Mouse (Mus musculus) left cerebral cortex, postnatal 25 days (tissue): Measurements from ENCODE around the gene Arhgdia. TPM values are rescaled to one million over a fixed set of nuclear protein-coding genes. Genes with fewer than 3 reads are reported as not detected.
A peak's percentile ranks its signal among the peaks of the same experiment; 100 is the strongest.

ENCODE experiments used
- DNase-seq, 2 experiments: peaks; one replicate each; pipeline ENCODE4 v3.0.0; 2022; ENCODE audit warnings: low spot score in 2 of 2, mixed read lengths in 1 of 2
- intact Hi-C: fragments of 180-260 bp; cut with DNase I; formaldehyde crosslinking; loops from one replicate; pipeline ENCODE4 v1.15.1; 2025
- total RNA-seq, 2 experiments: library from RNA; stranded (reverse); gene quantifications; 2 replicates each; pipeline ENCODE4 v1.2.3; 2021

The Arhgdia gene
- total RNA-seq: 100 to 1,000 TPM; 340 to 344 TPM

DNA sequence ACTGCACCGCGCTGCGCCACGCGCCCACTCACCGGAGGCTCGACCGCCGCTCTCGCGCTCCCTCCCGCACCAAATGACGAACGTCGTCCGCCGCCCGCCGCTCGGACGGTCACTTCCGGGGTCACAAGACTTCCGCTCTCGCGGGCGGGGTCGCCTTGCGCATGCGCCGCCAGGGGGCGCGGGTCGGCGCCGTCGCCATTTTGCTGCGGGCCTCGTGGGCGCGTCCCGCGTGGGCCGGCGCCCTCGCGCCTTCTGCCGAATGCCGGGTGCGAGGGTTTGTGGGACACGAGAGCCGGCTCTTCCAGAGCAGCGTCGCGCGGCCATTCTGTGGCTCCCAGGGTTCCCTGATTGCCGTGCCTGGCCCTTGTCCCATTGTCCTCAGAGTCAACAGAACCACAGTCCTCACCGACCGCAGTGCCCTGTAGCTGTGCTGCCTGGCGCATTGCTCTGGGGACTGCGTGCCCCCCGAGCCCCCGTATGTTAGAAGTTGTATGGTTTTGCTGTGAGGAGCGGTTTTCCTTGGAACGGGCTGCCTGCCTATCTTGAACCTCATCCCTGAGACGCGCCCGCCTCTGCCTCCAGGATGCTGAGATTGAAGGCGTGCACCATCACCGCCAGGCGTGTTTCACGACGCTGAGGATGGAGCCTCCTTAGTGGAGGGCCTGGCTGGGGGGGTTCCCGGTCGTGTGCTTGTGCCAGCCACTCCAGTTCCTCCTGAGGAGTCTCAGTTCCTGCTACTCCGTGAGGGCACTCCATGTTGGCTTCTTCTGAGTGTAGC is at the start of gene Arhgdia:
Arhgdia (minus strand) TSS at position 135 of the 778 bp plus-strand sequence.
- peak; percentile 90 to 92 for DNase-seq
- intact Hi-C loops: loop anchor here (1.0 to 2.0 kb wide), 3 partner anchors 8 to 131 kb away; partner anchors contain the start of genes Cenpx, Lrrc45 and P4hb

DNA sequence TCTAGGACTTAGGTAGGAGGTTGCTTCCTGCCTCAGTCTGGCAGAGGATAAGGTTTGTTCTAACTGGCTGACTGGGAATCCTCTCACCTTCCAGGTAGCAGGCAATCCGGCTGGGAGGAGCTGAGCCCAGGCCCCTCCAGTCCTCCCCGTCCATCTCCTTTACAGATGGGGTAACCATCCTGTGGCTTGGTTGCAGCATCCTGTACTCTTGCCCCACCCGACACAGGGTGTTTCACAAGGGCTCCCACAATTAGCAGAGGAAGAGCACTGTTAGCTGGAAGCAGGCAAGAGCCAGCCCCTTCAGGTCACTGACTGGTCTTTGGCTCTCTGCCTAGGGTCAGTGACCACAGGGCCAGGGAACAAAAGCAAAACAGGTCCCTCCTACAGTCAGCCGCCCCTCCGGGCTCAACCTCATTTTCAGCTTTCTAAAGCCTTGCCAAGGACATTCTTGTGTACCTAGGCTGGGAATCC is 49.0 kb upstream of the Arhgdia start:
- DNase-seq: no peak
- intact Hi-C loops: no loop called here

DNA sequence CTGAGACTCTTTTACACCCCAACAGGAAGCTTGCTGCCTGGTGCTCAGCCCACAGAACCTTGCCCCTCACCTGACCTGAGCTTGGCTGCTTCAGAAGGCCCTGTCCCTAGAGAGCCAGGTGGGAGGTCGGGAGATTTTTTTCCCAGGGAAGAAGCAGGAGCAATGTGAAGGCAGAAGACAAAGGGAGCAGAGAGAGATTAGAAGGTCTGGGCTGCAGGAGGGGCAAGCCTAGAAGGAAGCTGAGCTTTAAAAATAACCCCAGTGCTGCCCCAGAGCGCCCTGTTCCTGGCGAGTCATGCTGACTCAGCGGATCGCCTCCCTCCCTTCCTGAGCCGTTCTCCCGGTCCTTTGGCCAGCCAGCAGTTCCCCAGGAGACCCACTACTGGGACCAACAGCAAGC is 48.5 kb upstream of the Arhgdia start:
- intact Hi-C loops: no loop called here

DNA sequence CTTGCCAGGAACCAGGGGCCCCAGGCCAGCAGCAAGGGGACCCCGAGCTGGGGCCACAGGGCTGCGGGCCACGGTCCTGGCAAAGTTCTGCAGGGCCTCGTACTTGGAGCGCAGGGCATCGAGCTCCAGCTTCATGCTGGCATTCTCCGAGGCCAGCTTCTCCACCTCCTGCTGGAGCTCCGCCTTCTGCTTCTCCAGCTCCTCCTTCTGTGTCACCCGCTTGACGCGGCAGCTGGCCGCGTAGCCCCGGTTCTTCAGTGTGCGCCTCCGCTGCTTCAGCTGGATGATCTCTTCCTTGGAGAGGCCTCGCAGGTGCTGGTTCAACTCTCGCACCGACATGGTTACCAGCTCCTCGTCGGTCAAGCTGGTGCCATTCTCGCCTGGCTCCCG is 47.9 kb upstream of the Arhgdia start:
- intact Hi-C loops: no loop called here
- DNase-seq: peak in 1 of 2 experiments; percentile 41

More for the DNA sequence above, 48.5 kb upstream of the Arhgdia start:
- DNase-seq: no peak

DNA sequence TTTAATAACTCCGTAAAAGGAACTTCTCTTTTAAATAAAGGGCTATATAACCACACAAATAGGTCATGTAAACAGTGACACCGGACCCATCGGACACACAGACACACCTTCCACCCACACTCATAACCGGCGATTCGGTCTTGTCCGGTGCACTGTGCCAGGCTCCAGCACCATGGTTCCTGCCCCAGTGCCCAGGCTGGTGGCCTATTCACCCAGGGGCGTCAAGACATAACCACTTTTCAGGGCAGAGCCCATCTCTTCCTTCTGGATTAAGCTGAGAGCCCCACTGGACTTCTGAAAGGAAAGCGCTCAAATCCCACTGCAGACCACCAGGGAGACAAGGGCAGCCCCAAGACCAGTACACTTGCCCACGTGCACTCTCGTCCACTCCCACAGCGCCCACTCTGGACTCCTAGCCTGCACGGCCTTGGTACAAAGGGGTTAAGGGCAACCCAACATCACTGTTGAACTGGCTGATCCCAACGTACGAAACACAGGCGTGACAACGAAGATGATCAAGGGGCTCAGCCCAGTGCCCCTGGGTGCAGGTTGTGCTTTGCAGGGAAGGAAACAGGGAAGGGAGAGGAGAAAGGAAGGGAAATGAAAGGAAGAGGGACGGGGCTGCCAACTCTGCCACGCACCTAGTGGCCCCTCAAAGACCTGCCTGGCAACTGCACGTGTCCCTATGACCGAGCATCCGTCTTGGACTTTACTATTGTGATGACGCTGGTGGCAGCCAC is 47.3 kb upstream of the Arhgdia start:
- intact Hi-C loops: no loop called here
- no peak for DNase-seq

DNA sequence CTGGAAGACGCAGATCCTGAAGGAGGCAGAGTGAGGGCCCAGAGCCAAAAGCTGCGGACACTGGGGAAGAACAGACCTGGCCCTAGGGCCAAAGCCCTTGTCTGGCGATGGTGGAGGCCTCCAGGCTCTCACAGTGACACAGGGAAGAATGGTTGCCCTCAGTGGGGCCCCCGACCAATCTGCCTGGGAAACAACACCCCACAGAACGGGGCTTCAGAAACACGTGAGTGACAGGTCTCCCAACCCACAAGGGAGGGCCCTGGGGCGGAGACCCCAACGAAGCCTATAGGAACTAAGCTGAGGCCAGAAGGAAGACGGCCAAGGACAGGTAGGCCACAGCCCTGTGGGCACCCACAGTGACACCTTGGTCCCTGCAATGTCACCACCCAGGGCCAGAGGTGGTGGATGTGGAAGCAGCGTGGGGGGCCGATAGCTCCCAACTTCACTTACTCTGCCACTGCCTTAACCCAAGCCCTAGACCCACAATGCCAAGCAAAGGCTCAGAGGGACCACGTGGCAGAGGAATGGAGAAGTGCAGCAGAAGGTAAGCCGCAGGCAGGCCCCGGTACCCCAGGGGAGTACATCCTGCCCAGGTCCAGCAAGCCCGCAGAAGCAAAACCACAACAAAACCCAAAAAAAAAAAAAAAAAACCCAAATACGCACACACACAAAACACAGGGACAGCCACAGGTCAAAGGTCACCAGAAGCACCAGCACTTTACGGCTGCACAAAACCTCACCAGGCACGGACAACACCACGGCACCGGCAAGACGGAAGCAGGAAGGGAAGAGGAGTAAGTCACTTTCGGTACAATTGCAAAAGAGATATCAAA is 46.3 kb upstream of the Arhgdia start:
- no peak for DNase-seq
- intact Hi-C loops: no loop called here

DNA sequence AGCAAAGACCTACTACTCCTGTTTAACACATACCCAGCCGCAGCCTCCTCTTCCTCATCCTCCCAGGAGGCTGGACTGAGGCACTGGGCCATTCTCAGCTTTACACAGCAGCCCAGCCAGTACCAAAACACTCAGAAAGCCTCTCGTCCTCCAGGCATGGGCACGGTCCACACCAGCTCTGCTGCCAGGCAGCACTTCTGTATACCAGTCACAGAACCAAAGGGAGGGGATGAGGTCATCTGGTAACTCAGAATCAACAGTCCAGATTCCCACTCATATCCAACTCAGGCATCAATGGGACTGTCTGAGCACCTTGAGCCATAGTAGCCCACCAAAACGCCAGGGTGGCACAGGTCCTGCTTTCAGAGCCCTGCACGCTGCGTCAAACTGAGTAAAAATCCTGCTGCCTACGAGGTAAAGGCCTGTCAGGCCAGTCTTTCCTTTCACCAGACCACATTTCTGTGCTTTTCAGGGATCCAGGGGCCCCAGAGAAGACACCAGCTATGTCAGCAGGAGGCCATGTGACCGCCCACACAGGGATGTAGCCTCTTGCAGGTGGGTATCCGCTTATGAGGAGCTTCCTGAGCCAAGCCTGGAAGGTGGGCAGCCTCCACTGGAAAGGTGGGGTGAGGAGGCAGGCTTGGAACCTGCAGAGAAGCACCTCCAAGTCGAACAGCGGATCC is 45.5 kb upstream of the Arhgdia start:
- intact Hi-C loops: no loop called here

DNA sequence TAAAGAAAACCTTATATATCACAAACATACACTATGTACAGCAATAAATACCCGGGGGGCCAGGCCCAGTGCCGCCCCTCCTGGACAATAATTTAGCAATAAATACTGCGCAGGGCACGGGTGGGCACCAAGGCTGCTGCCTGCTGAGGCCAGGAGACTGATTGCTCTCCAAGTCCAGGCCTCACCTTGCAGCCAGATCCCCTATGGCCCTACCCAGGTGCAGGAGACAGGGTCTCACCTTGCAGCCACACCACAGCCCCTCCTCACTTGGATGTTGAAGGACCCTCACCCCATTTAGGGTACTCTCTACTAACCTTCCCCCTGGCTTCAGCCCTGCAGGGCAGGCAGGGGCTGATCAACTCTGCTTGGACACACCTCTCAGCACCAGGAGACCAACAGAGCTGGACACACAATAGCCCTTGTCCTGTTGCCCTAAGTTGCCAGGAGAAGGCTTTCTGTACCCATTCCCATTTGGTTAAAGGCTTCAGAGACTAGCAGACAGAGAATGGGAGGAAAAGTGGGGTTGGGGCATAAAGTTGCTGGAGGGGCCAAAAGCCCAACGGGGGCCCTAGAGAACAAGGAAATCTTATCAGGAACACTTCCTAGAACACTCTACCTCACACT is 43.8 kb upstream of the Arhgdia start, which contains the start of gene Sirt7:
Sirt7 (minus strand) TSS at position 89 of the 624 bp plus-strand sequence.
- intact Hi-C loops: loop anchor here (2.0 kb wide), 1 partner anchor 88 kb away; the partner anchor contains the start of genes Cenpx and Lrrc45
- DNase-seq: no peak

More for the DNA sequence above, 45.5 kb upstream of the Arhgdia start:
- DNase-seq: no peak

DNA sequence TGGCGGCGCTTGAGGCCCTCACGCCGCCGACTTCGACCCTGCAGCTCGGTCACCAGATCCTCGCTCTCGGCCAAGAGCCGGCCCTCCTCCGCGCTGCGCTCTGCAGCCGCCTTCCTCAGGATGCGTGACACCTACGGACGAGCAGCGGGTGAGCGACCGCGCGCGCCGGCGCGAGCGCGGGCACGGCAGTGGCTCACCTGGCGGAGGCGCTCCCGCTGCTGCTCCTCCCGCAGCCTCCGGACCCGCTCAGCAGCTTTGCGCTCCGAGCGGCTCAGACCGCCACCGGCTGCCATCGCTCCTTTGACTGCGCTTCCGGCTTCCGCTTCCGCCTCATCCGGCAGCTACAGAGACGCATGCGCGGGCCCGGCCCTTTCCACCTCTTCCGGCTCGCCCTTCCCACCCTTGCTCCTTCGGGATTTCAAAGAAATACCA is 43.3 kb upstream of the Arhgdia start:
- DNase-seq: peak; percentile 85 to 88
- intact Hi-C loops: loop anchor here (2.0 kb wide), 1 partner anchor 88 kb away; the partner anchor contains the start of genes Cenpx and Lrrc45

DNA sequence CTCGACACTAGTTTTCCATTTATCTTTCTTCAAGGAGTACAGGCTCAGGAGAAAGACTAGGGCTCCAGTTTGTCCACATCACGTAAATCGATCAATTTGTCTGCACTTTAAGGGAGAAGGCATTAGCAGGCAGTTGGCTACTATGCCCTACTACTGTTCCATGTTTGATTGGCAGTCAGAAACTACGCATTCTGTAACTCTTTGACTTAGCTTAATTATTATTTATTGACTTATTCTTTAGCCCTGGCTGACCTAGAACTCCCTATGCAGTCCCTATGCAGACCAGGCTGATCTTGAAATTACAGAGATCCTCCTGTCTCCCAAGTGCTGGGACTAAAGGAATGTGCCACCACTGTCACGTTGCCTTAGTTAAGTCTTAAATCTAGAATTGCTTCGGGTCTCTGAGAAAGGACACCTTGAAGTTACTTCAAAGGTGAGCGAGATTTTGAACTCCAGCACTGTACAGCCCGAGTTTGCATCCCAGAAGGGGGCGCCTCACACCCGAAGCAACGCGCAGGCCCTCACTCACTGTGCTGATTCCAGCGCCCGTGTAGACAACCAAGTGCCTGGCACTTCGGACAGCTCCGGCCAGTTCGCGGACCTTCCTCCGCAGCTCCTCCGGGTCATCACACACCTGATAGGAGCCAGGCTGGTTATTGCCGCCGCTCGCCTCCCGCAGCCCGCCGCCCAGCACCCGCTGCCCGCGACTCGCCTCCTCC is 42.7 kb upstream of the Arhgdia start:
- intact Hi-C loops: loop anchor here (2.0 kb wide), 1 partner anchor 89 kb away; the partner anchor contains the start of genes Cenpx and Lrrc45
- peak; percentile 54 to 62 for DNase-seq

DNA sequence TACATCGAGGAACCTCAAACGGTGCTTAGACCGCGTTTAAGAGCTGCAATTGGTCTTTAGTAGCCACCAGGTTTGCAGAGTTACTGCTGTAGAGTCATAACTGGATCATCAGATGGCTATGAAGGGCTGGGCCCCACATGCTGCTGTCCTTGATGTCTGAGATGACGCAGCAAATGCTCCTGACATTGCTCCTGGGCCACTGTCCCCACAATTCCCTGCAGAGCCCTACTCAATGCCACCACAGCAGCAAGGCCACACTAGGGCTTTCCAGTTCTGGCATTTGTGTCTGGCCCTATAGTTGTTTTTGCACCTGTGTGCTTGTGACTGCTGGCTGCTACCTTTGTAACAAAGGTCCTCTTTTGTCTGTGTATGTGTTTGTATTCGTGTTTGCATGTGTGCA is 41.4 kb upstream of the Arhgdia start:
- DNase-seq: no peak
- intact Hi-C loops: no loop called here

DNA sequence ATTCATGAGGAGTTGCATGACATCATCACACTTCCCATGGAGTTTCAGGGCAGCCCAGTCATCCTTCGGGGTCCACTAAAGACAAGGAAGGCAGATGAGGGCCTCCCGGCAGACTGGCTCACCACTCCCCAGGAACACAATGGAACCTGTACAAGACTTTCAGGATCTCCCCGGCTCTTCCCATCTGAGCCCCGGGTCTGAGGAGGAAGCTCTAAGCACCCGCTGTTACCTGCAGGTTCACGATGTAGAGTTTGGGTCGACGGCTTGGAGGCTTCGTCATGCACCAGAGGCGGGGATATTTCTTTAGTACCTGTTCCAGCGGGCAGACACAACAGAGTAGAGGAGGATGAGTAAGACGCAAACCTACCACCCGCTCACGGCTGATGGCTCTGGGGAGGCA is 38.8 kb upstream of the Arhgdia start:
- intact Hi-C loops: no loop called here
- DNase-seq: no peak

DNA sequence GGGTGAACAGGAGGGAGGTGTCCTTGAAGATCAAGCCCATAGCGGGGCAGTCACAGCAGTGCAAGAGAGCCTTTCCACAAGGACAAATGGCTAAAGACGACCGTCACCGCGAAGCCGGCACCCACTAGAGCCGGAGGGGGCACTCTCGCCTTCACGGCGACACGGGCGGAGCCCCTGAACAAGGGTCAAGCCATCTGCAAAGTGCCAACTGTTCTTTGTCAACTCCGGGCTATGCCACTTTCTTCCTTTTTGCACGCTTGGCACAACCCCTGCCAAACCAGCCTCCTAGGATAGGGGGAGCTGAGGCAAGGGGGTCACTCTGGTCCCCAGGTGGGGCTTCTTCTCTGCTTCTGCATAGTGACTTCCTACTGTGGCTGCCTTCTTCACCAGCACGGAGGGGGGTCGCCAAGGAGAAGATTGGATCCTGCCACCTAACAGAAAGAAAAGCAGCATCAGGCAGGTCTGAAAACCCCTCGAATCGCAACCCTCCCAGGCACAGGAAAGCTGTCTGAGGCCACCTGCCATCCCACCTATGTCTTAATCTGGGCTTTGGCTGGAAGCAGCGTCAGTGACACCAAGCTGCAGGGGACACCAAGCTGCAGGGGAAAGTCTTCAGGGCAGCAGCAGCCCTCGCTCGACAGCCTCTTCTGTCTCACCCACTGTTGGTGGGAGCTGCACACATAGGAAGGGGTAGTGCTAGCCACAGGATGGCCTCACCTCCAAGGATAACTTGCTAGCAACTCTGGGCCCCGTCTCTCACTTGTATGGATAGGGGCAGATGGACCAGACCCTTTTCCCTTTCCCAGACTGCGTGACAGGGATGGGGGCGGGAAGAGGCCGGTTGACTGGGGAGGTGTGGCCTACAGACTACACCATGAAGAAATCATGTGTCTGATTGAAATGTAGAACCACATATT is 37.5 kb upstream of the Arhgdia start:
- intact Hi-C loops: loop anchor here (5.0 kb wide), 1 partner anchor 158 kb away; no protein-coding TSS in a partner anchor
- DNase-seq: no peak

DNA sequence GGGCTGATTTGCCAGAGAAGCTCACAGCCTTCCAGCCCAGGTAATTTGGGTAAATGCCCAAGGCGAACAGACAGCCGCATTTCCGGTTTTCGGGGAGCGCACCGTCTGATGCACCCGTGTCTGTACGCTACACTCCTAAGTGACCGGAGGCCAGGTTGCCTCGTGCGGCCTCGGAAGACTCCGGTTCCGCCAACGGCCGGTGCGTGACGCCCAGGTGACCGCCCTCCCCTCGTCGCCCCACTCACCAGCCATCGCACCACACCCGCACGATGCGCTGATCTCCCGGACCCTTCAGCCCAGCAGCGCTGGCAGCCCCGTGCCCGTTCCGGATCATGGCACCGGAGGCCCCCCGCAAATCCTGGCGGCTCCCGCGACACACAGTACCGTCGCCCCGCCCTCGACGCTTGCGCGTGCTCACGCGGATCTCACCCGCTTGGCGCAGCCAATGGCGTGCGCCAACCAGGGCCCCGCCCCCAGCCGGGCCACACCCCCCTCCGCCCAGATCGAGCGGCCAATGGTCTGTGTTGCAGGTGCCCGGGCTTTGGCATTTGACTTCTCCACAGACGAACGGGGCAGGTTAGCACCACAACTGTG is 36.2 kb upstream of the Arhgdia start, which contains the start of gene Pcyt2:
Pcyt2 (minus strand) TSS at position 418 of the 594 bp plus-strand sequence.
- DNase-seq: peak; percentile 90 to 94
- intact Hi-C loops: loop anchor here (5.0 kb wide), 1 partner anchor 160 kb away; no protein-coding TSS in a partner anchor

DNA sequence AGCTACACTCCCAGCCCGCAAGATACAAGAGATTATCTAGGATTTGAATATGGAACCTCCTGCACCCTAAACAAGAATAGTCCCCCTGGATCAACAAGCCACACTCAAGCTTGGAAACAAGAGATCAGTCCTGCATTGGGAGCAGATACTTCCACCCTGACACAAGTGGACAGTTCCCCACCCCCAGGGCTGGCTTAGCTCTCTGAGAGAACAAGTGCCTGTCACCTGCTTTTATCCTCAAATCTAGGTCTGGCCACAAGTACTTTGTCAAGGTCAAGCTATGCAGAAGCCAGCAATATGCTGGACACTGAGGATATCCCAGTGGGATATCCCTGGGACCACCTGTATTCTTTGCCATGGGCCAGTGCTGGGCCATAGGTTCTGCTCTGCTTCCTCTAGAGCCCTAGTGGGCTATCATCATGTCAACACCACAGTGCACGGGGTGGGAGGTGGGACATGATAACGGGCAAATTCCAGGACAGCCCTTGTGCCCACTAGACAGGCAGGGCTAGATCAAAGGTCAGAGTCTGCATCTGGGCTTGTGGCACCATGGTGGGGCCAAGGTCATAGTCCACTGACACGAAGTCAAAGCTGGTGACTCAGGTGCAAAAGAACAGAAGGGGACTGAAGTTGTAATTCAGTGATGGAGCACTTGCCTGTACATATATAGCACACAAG is 35.3 kb upstream of the Arhgdia start:
- DNase-seq: no peak
- intact Hi-C loops: loop anchor here (5.0 kb wide), 1 partner anchor 161 kb away; no protein-coding TSS in a partner anchor
